Mouse (Mus musculus) left cerebral cortex, postnatal 25 days (tissue): ENCODE measurements around the gene Syt9. TPM values are rescaled to one million over a fixed set of nuclear protein-coding genes. Genes with fewer than 3 reads are reported as not detected.
"Not testable (repeated sequence)": the region's sequence is repeated elsewhere in the genome, so short reads cannot be mapped to it uniquely, and the experiment has no call there.

ENCODE experiments used
- DNase-seq, 2 experiments: peaks; one replicate each; pipeline ENCODE4 v3.0.0; 2022; ENCODE audit warnings: low spot score in 2 of 2, mixed read lengths in 1 of 2
- intact Hi-C: fragments of 180-260 bp; cut with DNase I; formaldehyde crosslinking; loops from one replicate; pipeline ENCODE4 v1.15.1; 2025
- total RNA-seq, 2 experiments: library from RNA; stranded (reverse); gene quantifications; 2 replicates each; pipeline ENCODE4 v1.2.3; 2021

Syt9 gene
- total RNA-seq, 2 experiments from 2014 or later = 9.1 to 10.4 TPM

GRCm38 (mm10) chr7:107454660-107455059 lies 84.1 kb downstream of the Syt9 start:
- intact Hi-C loops = no loop called here
- DNase-seq = peak in 1 of 2 experiments; percentile 2

GRCm38 (mm10) chr7:107455118-107455521 lies 84.6 kb downstream of the Syt9 start:
- intact Hi-C loops = no loop called here
- peak; percentile 5 to 35 for DNase-seq

- intact Hi-C loops = no loop called here
- no peak for DNase-seq
Measured at GRCm38 (mm10) chr7:107461167-107461566, 90.6 kb downstream of the Syt9 start.

GRCm38 (mm10) chr7:107461699-107462440 lies 91.3 kb downstream of the Syt9 start:
- intact Hi-C loops = no loop called here
- DNase-seq = no peak

GRCm38 (mm10) chr7:107462962-107463361 lies 92.4 kb downstream of the Syt9 start:
- no peak for DNase-seq
- intact Hi-C loops = no loop called here

GRCm38 (mm10) chr7:107465081-107465480 lies 94.6 kb downstream of the Syt9 start:
- no peak for DNase-seq
- intact Hi-C loops = no loop called here

- no peak for DNase-seq
- intact Hi-C loops = no loop called here
Measured at GRCm38 (mm10) chr7:107478979-107479965, 108.7 kb downstream of the Syt9 start.

GRCm38 (mm10) chr7:107485709-107486108 lies 115.2 kb downstream of the Syt9 start:
- intact Hi-C loops, DNase-seq: not testable (repeated sequence)

- intact Hi-C loops = no loop called here
- no peak for DNase-seq
Measured at GRCm38 (mm10) chr7:107495428-107495827, 124.9 kb downstream of the Syt9 start.

- peak; percentile 12 to 37 for DNase-seq
Measured at GRCm38 (mm10) chr7:107496923-107497322, 126.4 kb downstream of the Syt9 start.

GRCm38 (mm10) chr7:107500641-107501040 lies 130.1 kb downstream of the Syt9 start:
- intact Hi-C loops = no loop called here

More at GRCm38 (mm10) chr7:107496923-107497322, 126.4 kb downstream of the Syt9 start:
- intact Hi-C loops = no loop called here

GRCm38 (mm10) chr7:107504761-107505712 lies 134.5 kb downstream of the Syt9 start:
- intact Hi-C loops = no loop called here
- peak in 1 of 2 experiments; percentile 9 for DNase-seq

More at GRCm38 (mm10) chr7:107500641-107501040, 130.1 kb downstream of the Syt9 start:
- DNase-seq = no peak

- intact Hi-C loops = no loop called here
- no peak for DNase-seq
Measured at GRCm38 (mm10) chr7:107507920-107508319, 137.4 kb downstream of the Syt9 start.

- intact Hi-C loops = no loop called here
Measured at GRCm38 (mm10) chr7:107509740-107510139, 139.2 kb downstream of the Syt9 start.

GRCm38 (mm10) chr7:107516704-107517410 lies 146.3 kb downstream of the Syt9 start:
- intact Hi-C loops = no loop called here
- no peak for DNase-seq

More at GRCm38 (mm10) chr7:107509740-107510139, 139.2 kb downstream of the Syt9 start:
- DNase-seq = no peak

- no peak for DNase-seq
- intact Hi-C loops = no loop called here
Measured at GRCm38 (mm10) chr7:107519256-107520025, 148.9 kb downstream of the Syt9 start.

- no peak for DNase-seq
- intact Hi-C loops = no loop called here
Measured at GRCm38 (mm10) chr7:107521411-107521810, 150.9 kb downstream of the Syt9 start.

GRCm38 (mm10) chr7:107526299-107526698 lies 155.8 kb downstream of the Syt9 start:
- DNase-seq = peak; percentile 50 to 70
- intact Hi-C loops = loop anchor here (2.0 to 5.0 kb wide), 3 partner anchors 154 to 311 kb away; partner anchors contain the start of gene Syt9
